Mouse (Mus musculus) stomach, postnatal 0 days (tissue): ENCODE results near the gene St6galnac5.

Experiments used
- CTCF ChIP-seq: IDR thresholded peaks from 2 replicates; pipeline ENCODE4 v1.5.1; 2016; ENCODE audit warnings: antibody characterized with exemption, low read depth, mild to moderate bottlenecking, moderate library complexity
- EP300 ChIP-seq: optimal IDR thresholded peaks from 2 replicates; pipeline ENCODE3; 2016; ENCODE audit warnings: antibody characterized with exemption

- TF ChIP-seq CTCF: no peak
- no peak for TF ChIP-seq EP300
Observed at GRCm38 (mm10) chr3:152907087-152907486, 75.0 kb downstream of the St6galnac5 start.
